Mouse (Mus musculus): ENCODE data around the gene Cpsf4l. TPM values are rescaled to one million over a fixed set of nuclear protein-coding genes. Genes with fewer than 3 reads are reported as not detected.

The Cpsf4l gene
- polyA plus RNA-seq, 1 experiment from 2014 or later, result 0.31 TPM

- H3K4me2 ChIP-seq, result no peak overlapping the region
- 57% methylated on average over 6 of the region's 6 CpGs for WGBS
- no peak overlapping the region for H3K9ac ChIP-seq
- peaks cover 64% of the 10 kb centered on the region for H3K4me1 ChIP-seq
- ATAC-seq, result no peak
- no peak overlapping the region for H3K27ac ChIP-seq
- no peaks in the 10 kb centered on the region for H3K27me3 ChIP-seq
- H3K4me3 ChIP-seq, result no peak overlapping the region
- H3K9me3 ChIP-seq (replicated peaks), result no peaks in the 10 kb centered on the region
- H3K36me3 ChIP-seq (ENCODE audit: poor library complexity, severe bottlenecking), result peaks cover 25% of the 10 kb centered on the region
Observed at GRCm38 (mm10) chr11:113733631-113734364, 24.0 kb upstream of the Cpsf4l start.

DNA sequence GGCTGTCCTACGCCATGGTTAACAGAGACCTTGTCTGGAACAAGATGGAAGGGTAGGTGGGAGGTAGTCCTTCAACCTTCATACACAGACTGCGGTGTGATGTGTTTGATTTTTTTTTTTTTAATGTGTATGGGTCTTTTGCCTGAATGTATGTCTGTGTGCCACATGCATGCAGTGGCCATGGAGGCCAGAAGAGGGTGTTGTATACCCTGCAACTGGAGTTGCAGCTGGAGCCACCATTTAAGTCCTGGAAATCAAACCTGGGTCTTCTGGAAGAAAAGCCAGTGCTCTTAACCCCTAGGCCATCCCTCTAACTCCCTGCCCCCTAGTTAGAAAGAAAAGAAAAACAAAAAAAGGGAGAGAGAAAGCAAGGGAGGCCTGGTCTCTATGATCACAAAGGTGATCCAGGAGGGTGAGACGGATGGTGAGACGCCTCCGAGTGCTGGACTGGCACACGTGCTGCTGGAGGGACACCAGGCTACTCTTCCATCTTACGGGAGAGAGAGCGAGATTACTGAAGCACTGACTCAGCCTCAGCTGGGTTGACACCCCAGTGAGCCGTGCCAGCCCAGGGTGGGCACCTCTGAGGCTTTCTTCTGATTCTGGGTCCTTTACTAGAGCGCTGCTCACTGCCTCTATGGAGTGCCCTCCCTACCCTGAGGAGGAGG, 22.3 kb upstream of the Cpsf4l start:
- no peaks in the 10 kb centered on the region for H3K9me3 ChIP-seq (replicated peaks)
- H3K4me2 ChIP-seq, result no peak overlapping the region
- ATAC-seq, result no peak
- H3K36me3 ChIP-seq (ENCODE audit: poor library complexity, severe bottlenecking), result peaks cover 38% of the 10 kb centered on the region
- no peak overlapping the region for H3K27ac ChIP-seq
- no peaks in the 10 kb centered on the region for H3K27me3 ChIP-seq
- WGBS, result 96% methylated on average over 10 of the region's 10 CpGs
- H3K4me1 ChIP-seq, result peaks cover 64% of the 10 kb centered on the region
- H3K4me3 ChIP-seq, result no peak overlapping the region
- no peak overlapping the region for H3K9ac ChIP-seq

DNA sequence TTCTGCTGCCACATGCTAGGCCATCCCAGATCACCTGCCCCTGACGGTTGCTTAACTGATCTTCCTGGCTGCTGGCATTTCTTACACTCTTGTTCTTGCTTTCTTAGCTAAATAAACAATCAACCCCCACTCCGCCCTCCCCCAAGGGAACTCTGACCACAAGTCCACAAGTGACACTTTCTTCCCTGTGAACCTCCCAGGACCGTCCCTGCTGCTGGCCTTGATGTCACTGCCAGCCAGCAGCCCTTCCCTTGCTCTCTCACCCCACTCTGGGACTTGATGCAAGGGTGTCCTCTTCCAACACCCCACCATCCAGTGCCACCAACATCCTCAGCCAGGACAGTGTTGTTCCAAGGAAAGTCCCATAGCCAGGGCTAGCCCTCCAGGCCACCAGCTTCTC, 21.1 kb upstream of the Cpsf4l start:
- 76% methylated on average over 3 of the region's 3 CpGs for WGBS
- no peak for ATAC-seq

DNA sequence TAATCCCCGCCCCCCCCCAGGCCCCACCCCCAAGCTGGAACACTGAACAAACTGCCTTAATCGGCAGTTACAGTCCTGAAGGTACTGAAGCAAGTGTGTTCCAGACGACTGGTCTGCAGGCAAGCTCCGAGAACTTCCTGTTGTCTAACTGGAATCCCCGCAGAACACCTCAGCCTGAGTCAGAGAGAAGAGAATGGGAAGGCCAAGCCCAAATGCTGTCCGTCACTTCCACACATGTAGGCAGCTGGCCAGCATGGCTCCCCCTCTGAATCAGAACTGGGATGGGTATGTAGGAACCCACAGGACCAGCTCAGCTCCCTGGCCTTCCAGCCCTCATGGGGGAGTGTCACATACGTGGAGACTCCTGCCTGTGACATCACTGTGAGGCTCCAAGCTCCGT, 20.1 kb upstream of the Cpsf4l start:
- Histone ChIP-seq H3K9me3 (replicated peaks) (no peaks in the 10 kb centered on the region), H3K4me1 (peaks cover 72% of the 10 kb centered on the region), H3K27me3 (no peaks in the 10 kb centered on the region), H3K36me3 (ENCODE audit: poor library complexity, severe bottlenecking) (peaks cover 60% of the 10 kb centered on the region), H3K4me2 (no peak overlapping the region), H3K4me3 (no peak overlapping the region), H3K27ac (no peak overlapping the region), H3K9ac (no peak overlapping the region)
- no peak for ATAC-seq
- 73% methylated on average over 8 of the region's 8 CpGs for WGBS

More for the DNA sequence above, 21.1 kb upstream of the Cpsf4l start:
- H3K27me3 ChIP-seq, result no peaks in the 10 kb centered on the region
- H3K4me3 ChIP-seq, result no peak overlapping the region
- no peaks in the 10 kb centered on the region for H3K9me3 ChIP-seq (replicated peaks)
- H3K4me1 ChIP-seq, result peaks cover 69% of the 10 kb centered on the region
- peaks cover 50% of the 10 kb centered on the region for H3K36me3 ChIP-seq (ENCODE audit: poor library complexity, severe bottlenecking)
- H3K4me2 ChIP-seq, result no peak overlapping the region
- no peak overlapping the region for H3K27ac ChIP-seq
- peak overlapping the region; percentile 4; the same call in 1 of the 2 replicates for H3K9ac ChIP-seq

GRCm38 (mm10) chr11:113729239-113729638, 19.4 kb upstream of the Cpsf4l start:
- Histone ChIP-seq H3K4me1 (peaks cover 68% of the 10 kb centered on the region), H3K36me3 (ENCODE audit: poor library complexity, severe bottlenecking) (peaks cover 66% of the 10 kb centered on the region), H3K27me3 (no peaks in the 10 kb centered on the region), H3K4me3 (no peak overlapping the region), H3K9ac (no peak overlapping the region), H3K27ac (no peak overlapping the region), H3K9me3 (replicated peaks) (no peaks in the 10 kb centered on the region), H3K4me2 (no peak overlapping the region)
- 86% methylated on average over 21 of the region's 21 CpGs for WGBS
- ATAC-seq, result no peak

DNA sequence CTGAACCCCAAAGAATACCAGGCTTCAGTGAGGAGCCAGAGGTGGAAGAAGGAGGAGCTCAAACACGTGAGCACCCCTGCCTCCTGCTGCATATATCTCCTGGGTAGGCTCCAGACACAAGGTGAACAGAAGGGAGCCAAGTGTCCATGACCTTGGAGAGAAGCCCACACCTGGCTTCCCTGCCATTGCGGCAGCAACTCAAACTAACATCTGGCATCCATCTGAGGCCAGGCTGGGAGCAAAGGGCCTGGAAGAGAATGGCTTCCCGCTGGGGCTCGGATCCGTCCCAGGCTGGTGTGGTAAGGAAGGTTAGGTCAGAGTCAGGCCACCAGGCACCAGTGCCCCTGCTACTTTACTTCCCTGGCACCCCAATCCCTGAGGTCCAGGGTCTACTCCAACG, 18.2 kb upstream of the Cpsf4l start:
- Histone ChIP-seq H3K27me3 (no peaks in the 10 kb centered on the region), H3K27ac (peak overlapping the region; percentile 10; the same call in 1 of the 2 replicates), H3K9me3 (replicated peaks) (no peaks in the 10 kb centered on the region), H3K4me1 (peaks cover 60% of the 10 kb centered on the region), H3K9ac (no peak overlapping the region), H3K4me2 (no peak overlapping the region), H3K4me3 (no peak overlapping the region), H3K36me3 (ENCODE audit: poor library complexity, severe bottlenecking) (peaks cover 71% of the 10 kb centered on the region)
- ATAC-seq, result no peak
- 78% methylated on average over 6 of the region's 6 CpGs for WGBS

DNA sequence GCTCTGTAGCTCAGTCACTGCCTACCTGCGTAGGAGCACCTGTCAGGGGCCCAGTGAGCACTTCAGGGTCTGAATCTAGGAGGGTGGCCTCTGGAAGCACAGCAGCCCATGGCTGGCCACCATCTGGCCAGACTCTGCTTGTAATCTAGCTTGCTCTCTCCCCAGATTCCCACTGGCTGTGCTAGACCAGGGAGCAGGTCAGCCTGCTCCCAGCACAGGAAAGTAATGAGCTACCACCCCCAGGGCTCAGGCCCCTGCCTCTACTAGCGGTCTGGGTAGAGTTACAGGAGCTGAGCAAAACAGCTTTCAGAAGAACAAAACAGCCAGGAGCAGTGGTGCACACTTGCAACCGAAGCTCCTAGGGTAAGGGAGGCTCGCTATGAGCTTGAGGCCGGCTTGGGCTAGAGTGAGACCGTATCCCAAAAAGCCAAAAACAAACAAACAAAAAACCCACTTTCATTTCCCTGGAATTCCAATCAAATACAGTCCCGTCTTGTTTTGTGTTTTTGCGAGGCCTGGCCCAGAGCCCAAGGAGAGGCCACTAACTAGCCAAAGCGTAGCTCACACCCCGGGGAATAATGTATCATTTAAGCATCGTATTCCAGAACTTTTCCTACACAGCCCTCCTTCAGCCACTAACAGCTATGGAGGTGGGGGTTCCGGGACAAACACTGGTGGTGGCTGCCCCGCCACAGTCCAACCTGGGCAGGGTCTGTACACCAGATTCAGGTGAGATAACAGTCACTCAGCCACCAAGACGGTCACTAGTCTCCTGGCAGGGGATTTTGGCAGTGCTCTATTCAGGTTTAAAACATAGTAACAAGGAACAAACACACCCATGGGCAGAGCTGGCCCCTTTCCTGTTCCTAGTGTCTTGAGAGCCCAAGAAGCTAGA, 17.4 kb upstream of the Cpsf4l start:
- peaks cover 68% of the 10 kb centered on the region for H3K36me3 ChIP-seq (ENCODE audit: poor library complexity, severe bottlenecking)
- no peak overlapping the region for H3K4me3 ChIP-seq
- no peak overlapping the region for H3K9ac ChIP-seq
- 83% methylated on average over 14 of the region's 14 CpGs for WGBS
- peak overlapping the region; percentile 10; the same call in 1 of the 2 replicates for H3K27ac ChIP-seq
- peaks cover 60% of the 10 kb centered on the region for H3K4me1 ChIP-seq
- ATAC-seq, result no peak
- H3K9me3 ChIP-seq (replicated peaks), result no peaks in the 10 kb centered on the region
- H3K27me3 ChIP-seq, result no peaks in the 10 kb centered on the region
- no peak overlapping the region for H3K4me2 ChIP-seq

GRCm38 (mm10) chr11:113725235-113726048, 15.6 kb upstream of the Cpsf4l start:
- no peaks in the 10 kb centered on the region for H3K9me3 ChIP-seq (replicated peaks)
- ATAC-seq, result peak; percentile 57
- no peak overlapping the region for H3K4me2 ChIP-seq
- WGBS, result 48% methylated on average over 4 of the region's 4 CpGs
- no peak overlapping the region for H3K4me3 ChIP-seq
- H3K36me3 ChIP-seq (ENCODE audit: poor library complexity, severe bottlenecking), result peaks cover 62% of the 10 kb centered on the region
- H3K4me1 ChIP-seq, result peaks cover 48% of the 10 kb centered on the region
- H3K9ac ChIP-seq, result no peak overlapping the region
- peak overlapping the region; percentile 44 for H3K27ac ChIP-seq
- H3K27me3 ChIP-seq, result no peaks in the 10 kb centered on the region

- ATAC-seq, result no peak
- Histone ChIP-seq H3K27me3 (no peaks in the 10 kb centered on the region), H3K27ac (peak overlapping the region; percentile 22; the same call in 1 of the 2 replicates), H3K4me2 (no peak overlapping the region), H3K36me3 (ENCODE audit: poor library complexity, severe bottlenecking) (peaks cover 37% of the 10 kb centered on the region), H3K9me3 (replicated peaks) (no peaks in the 10 kb centered on the region), H3K4me1 (peaks cover 32% of the 10 kb centered on the region), H3K9ac (no peak overlapping the region), H3K4me3 (no peak overlapping the region)
- WGBS, result 78% methylated on average over 14 of the region's 14 CpGs
Observed at GRCm38 (mm10) chr11:113722405-113723090, 12.7 kb upstream of the Cpsf4l start.

- no peak overlapping the region for H3K9ac ChIP-seq
- no peak overlapping the region for H3K4me2 ChIP-seq
- no peaks in the 10 kb centered on the region for H3K9me3 ChIP-seq (replicated peaks)
- no peak overlapping the region for H3K27ac ChIP-seq
- no peaks in the 10 kb centered on the region for H3K27me3 ChIP-seq
- ATAC-seq, result no peak
- 78% methylated on average over 16 of the region's 16 CpGs for whole genome bisulfite sequencing
- H3K4me3 ChIP-seq, result no peak overlapping the region
- H3K4me1 ChIP-seq, result peaks cover 2% of the 10 kb centered on the region; the same call in 1 of the 2 replicates
- no peaks in the 10 kb centered on the region for H3K36me3 ChIP-seq (ENCODE audit: poor library complexity, severe bottlenecking)
Observed at GRCm38 (mm10) chr11:113717767-113718424, 8.1 kb upstream of the Cpsf4l start.
